Comparison of ENCODE assay signal across 22 mouse cellular contexts in the genomic region with DNA sequence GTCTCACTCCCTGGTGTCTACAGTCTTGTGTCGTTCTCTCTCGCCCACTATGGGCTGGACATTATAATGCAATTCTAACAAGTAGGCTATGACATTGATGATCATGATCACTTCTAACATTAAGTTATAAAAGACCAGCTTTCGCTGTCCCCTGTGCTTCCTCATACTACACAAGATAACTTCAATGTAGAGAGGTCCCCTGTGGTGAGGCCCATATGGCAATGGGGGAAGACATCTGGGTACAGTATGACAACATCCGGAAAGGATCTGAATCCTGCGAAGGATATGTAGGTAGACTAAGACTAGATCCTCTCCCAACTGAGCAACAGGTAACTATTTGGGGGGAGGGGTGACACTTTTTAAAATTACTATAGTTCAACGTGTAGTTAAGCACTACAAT.
"Had no signal": no experiment of that assay in that cellular context is flagged by ENCODE, and none has a peak within 500 bp of the region (broad histone marks: within the 10 kb centered on the region; RNA-seq: fewer than 3 reads in every experiment).

No protein-coding gene starts in this region.

- DNase-seq: cerebellum, adult 9-10 months; embryo, embryonic 11 days; forebrain, postnatal 0 days; gastrocnemius, adult 2 months; gastrocnemius, postnatal 10 days; gastrocnemius, postnatal 14 days; gastrocnemius, postnatal 25 days; gastrocnemius, postnatal 36 days; heart, adult 11 months; heart, adult 18-20 months; heart, adult 2 months had no signal

- H3K27ac ChIP-seq: embryonic facial prominence, embryonic 10.5 days; embryonic facial prominence, embryonic 12.5 days; embryonic facial prominence, embryonic 13.5 days; embryonic facial prominence, embryonic 15.5 days; forebrain, embryonic 10.5 days; forebrain, embryonic 12.5 days; forebrain, embryonic 13.5 days; forebrain, embryonic 15.5 days; gastrocnemius, adult 2 months; heart, adult 2 months; heart, embryonic 10.5 days had no signal

- H3K4me1 ChIP-seq: embryonic facial prominence, embryonic 12.5 days; embryonic facial prominence, embryonic 13.5 days; embryonic facial prominence, embryonic 15.5 days; forebrain, embryonic 13.5 days; forebrain, embryonic 15.5 days had no signal

- H3K27me3 ChIP-seq: embryonic facial prominence, embryonic 12.5 days; embryonic facial prominence, embryonic 13.5 days; embryonic facial prominence, embryonic 15.5 days; forebrain, embryonic 12.5 days; forebrain, embryonic 13.5 days; forebrain, embryonic 15.5 days; heart, embryonic 12.5 days had no signal

- H3K4me3 ChIP-seq: embryonic facial prominence, embryonic 10.5 days; embryonic facial prominence, embryonic 12.5 days; embryonic facial prominence, embryonic 13.5 days; embryonic facial prominence, embryonic 15.5 days; erythroblast, embryonic 14.5 days; forebrain, embryonic 10.5 days; forebrain, embryonic 12.5 days; forebrain, embryonic 13.5 days; forebrain, embryonic 15.5 days; gastrocnemius, adult 2 months; heart, adult 2 months; heart, embryonic 10.5 days; heart, embryonic 12.5 days had no signal
